Mouse (Mus musculus): Measurements from ENCODE around the gene Rpl37a. TPM values are rescaled to one million over a fixed set of nuclear protein-coding genes. Genes with fewer than 3 reads are reported as not detected.
A peak's percentile ranks its signal among the peaks of the same experiment; 100 is the strongest.

The Rpl37a gene
- not detected in 2 replicates for polyA plus RNA-seq (2012; ENCODE audit: insufficient read depth, insufficient read length, low replicate concordance, missing spikeins)

- Histone ChIP-seq H3K27ac (ENCODE audit: insufficient read depth, low read depth, low read length) (peak within 1 kb of the TSS; percentile 73), H3K4me3 (ENCODE audit: insufficient read depth, low read depth, low read length) (peak within 1 kb of the TSS; percentile 72), H3K4me1 (ENCODE audit: control insufficient read depth, insufficient read depth, low read length) (no peaks in the 10 kb centered on the region)
- WGBS = 2% methylated on average over 68 of the region's 68 CpGs
- no peak for TF ChIP-seq CTCF (IDR thresholded peaks at IDR 0.05; ENCODE audit: insufficient read depth, low read depth, low read length)
- TF ChIP-seq POLR2A (IDR thresholded peaks at IDR 0.05; ENCODE audit: insufficient read depth, low read depth, low read length) = peak; percentile 53
These were observed at the start of gene Rpl37a for GRCm38 (mm10) chr1:72710753-72711653. Gene Rpl37a, plus strand, starts transcription at chr1:72711290.

GRCm38 (mm10) chr1:72673070-72673469 lies 38.0 kb upstream of the Rpl37a start:
- no peak overlapping the region for H3K27ac ChIP-seq (ENCODE audit: insufficient read depth, low read depth, low read length)

DNA sequence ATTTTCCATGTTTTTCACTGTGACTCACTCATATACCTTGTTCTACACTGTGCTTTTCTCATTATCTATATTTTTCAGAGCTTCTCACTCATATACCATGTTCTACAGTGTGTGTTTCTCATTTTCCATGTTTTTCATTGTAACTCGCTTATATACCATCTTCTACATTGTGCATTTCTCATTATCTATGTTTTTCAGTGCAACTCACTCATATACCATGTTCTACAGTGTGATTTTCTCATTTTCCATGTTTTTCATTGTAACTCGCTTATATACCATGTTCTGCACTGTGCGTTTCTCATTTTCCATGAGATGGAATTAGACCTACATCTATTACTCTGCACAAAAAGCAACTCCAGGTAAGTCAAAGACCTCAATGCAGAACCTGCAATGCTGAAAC lies 14.8 kb upstream of the Rpl37a start:
- TF ChIP-seq CTCF (IDR thresholded peaks at IDR 0.05; ENCODE audit: insufficient read depth, low read depth, low read length) (no peak), POLR2A (IDR thresholded peaks at IDR 0.05; ENCODE audit: insufficient read depth, low read depth, low read length) (no peak)
- Histone ChIP-seq H3K4me3 (ENCODE audit: insufficient read depth, low read depth, low read length) (no peak overlapping the region), H3K27ac (ENCODE audit: insufficient read depth, low read depth, low read length) (no peak overlapping the region), H3K4me1 (ENCODE audit: control insufficient read depth, insufficient read depth, low read length) (no peaks in the 10 kb centered on the region)
- 55% methylated on average over 3 of the region's 3 CpGs for WGBS

More at GRCm38 (mm10) chr1:72673070-72673469, 38.0 kb upstream of the Rpl37a start:
- Histone ChIP-seq H3K4me1 (ENCODE audit: control insufficient read depth, insufficient read depth, low read length) (peaks cover 2% of the 10 kb centered on the region; the same call in 1 of the 2 replicates), H3K4me3 (ENCODE audit: insufficient read depth, low read depth, low read length) (no peak overlapping the region)
- 30% methylated on average over 3 of the region's 3 CpGs for WGBS
- TF ChIP-seq POLR2A (IDR thresholded peaks at IDR 0.05; ENCODE audit: insufficient read depth, low read depth, low read length) = no peak
- no peak for TF ChIP-seq CTCF (IDR thresholded peaks at IDR 0.05; ENCODE audit: insufficient read depth, low read depth, low read length)

GRCm38 (mm10) chr1:72698651-72699050 lies 12.4 kb upstream of the Rpl37a start:
- WGBS = 30% methylated on average over 4 of the region's 4 CpGs
- Histone ChIP-seq H3K27ac (ENCODE audit: insufficient read depth, low read depth, low read length) (no peak overlapping the region), H3K4me3 (ENCODE audit: insufficient read depth, low read depth, low read length) (no peak overlapping the region), H3K4me1 (ENCODE audit: control insufficient read depth, insufficient read depth, low read length) (no peaks in the 10 kb centered on the region)
- TF ChIP-seq POLR2A (IDR thresholded peaks at IDR 0.05; ENCODE audit: insufficient read depth, low read depth, low read length) (no peak), CTCF (IDR thresholded peaks at IDR 0.05; ENCODE audit: insufficient read depth, low read depth, low read length) (no peak)

GRCm38 (mm10) chr1:72700479-72700878 lies 10.6 kb upstream of the Rpl37a start, which contains the start of gene Ankar:
Gene Ankar, minus strand, starts transcription at chr1:72700579.
- Histone ChIP-seq H3K4me1 (ENCODE audit: control insufficient read depth, insufficient read depth, low read length) (no peaks in the 10 kb centered on the region), H3K27ac (ENCODE audit: insufficient read depth, low read depth, low read length) (no peak within 1 kb of the TSS), H3K4me3 (ENCODE audit: insufficient read depth, low read depth, low read length) (no peak within 1 kb of the TSS)
- TF ChIP-seq POLR2A (IDR thresholded peaks at IDR 0.05; ENCODE audit: insufficient read depth, low read depth, low read length) (no peak), CTCF (IDR thresholded peaks at IDR 0.05; ENCODE audit: insufficient read depth, low read depth, low read length) (no peak)
- WGBS = 86% methylated on average over 11 of the region's 11 CpGs

DNA sequence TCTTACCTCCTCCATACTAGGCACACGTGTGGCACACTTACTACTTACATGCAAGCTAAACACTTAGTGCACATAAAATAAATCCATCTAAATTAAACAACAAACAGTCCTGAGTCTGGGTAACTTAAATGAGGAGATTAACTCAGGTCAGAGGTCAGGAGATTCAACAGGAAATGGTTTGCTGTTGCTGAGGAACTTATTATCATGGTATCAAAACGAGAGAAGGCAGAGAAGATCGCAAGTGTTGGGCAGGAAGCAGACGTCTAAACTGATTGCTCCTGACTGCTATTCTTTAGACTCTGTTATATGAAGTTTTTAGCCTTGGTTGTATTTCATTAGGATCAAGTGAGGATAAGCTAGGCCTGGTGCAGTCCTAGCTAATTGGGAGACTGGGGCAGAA lies 3.6 kb upstream of the Rpl37a start:
- 66% methylated on average over 4 of the region's 4 CpGs for WGBS
- TF ChIP-seq POLR2A (IDR thresholded peaks at IDR 0.05; ENCODE audit: insufficient read depth, low read depth, low read length) (no peak), CTCF (IDR thresholded peaks at IDR 0.05; ENCODE audit: insufficient read depth, low read depth, low read length) (no peak)
- Histone ChIP-seq H3K4me1 (ENCODE audit: control insufficient read depth, insufficient read depth, low read length) (no peaks in the 10 kb centered on the region), H3K4me3 (ENCODE audit: insufficient read depth, low read depth, low read length) (no peak overlapping the region), H3K27ac (ENCODE audit: insufficient read depth, low read depth, low read length) (no peak overlapping the region)

- Histone ChIP-seq H3K4me1 (ENCODE audit: control insufficient read depth, insufficient read depth, low read length) (no peaks in the 10 kb centered on the region), H3K4me3 (ENCODE audit: insufficient read depth, low read depth, low read length) (peak overlapping the region; percentile 72), H3K27ac (ENCODE audit: insufficient read depth, low read depth, low read length) (no peak overlapping the region)
- TF ChIP-seq POLR2A (IDR thresholded peaks at IDR 0.05; ENCODE audit: insufficient read depth, low read depth, low read length) (no peak), CTCF (IDR thresholded peaks at IDR 0.05; ENCODE audit: insufficient read depth, low read depth, low read length) (no peak)
- under 1% methylated on average over 17 of the region's 17 CpGs for WGBS
These were observed 594 bp downstream of the Rpl37a start for GRCm38 (mm10) chr1:72711684-72712083.

- WGBS = 68% methylated on average over 4 of the region's 4 CpGs
- 0 out of 2 replicates have a peak, but pooled peaks cover 2% of the 10 kb centered on the region for H3K4me1 ChIP-seq (ENCODE audit: control insufficient read depth, insufficient read depth, low read length)
- no peak overlapping the region for H3K27ac ChIP-seq (ENCODE audit: insufficient read depth, low read depth, low read length)
- no peak overlapping the region for H3K4me3 ChIP-seq (ENCODE audit: insufficient read depth, low read depth, low read length)
- no peak for TF ChIP-seq CTCF (IDR thresholded peaks at IDR 0.05; ENCODE audit: insufficient read depth, low read depth, low read length)
- no peak for TF ChIP-seq POLR2A (IDR thresholded peaks at IDR 0.05; ENCODE audit: insufficient read depth, low read depth, low read length)
These were observed 3.5 kb downstream of the Rpl37a start for GRCm38 (mm10) chr1:72714547-72714946.

- TF ChIP-seq POLR2A (IDR thresholded peaks at IDR 0.05; ENCODE audit: insufficient read depth, low read depth, low read length) (no peak), CTCF (IDR thresholded peaks at IDR 0.05; ENCODE audit: insufficient read depth, low read depth, low read length) (no peak)
- WGBS = 85% methylated on average over 1 of the region's 1 CpGs
These were observed 4.0 kb downstream of the Rpl37a start for GRCm38 (mm10) chr1:72715065-72715464.

More at GRCm38 (mm10) chr1:72715065-72715464, 4.0 kb downstream of the Rpl37a start:
- Histone ChIP-seq H3K4me1 (ENCODE audit: control insufficient read depth, insufficient read depth, low read length) (peaks cover 2% of the 10 kb centered on the region; the same call in 1 of the 2 replicates), H3K27ac (ENCODE audit: insufficient read depth, low read depth, low read length) (no peak overlapping the region), H3K4me3 (ENCODE audit: insufficient read depth, low read depth, low read length) (no peak overlapping the region)
